ENCODE assay signal across 10 mouse cellular contexts in genomic region chr13:91696109-91696645, GRCm38 (mm10). TPM values are rescaled to one million over a fixed set of nuclear protein-coding genes. Genes with fewer than 3 reads are reported as not detected.
DNase-seq lines count a peak whose midpoint lies in the region; ATAC-seq and TF ChIP-seq lines count a peak whose summit lies in the region.
"Had no signal": no experiment of that assay in that cellular context is flagged by ENCODE, and none has a peak within 500 bp of the region (broad histone marks: within the 10 kb centered on the region; RNA-seq: fewer than 3 reads in every experiment).

No protein-coding gene starts in this region.

- TF ChIP-seq CTCF in midbrain, postnatal 0 days (IDR thresholded peaks at IDR 0.05): no peak

- 0 out of 2 replicates have a peak overlapping the region, but pooled peaks have one; percentile 11 for H3K27ac ChIP-seq in embryonic facial prominence, embryonic 13.5 days
- H3K27ac ChIP-seq in embryonic facial prominence, embryonic 10.5 days (replicated peaks): no peak overlapping the region
- no peak overlapping the region for H3K27ac ChIP-seq in liver, embryonic 13.5 days
- H3K27ac ChIP-seq in liver, embryonic 11.5 days (ENCODE audit: low read depth, low read length): no peak overlapping the region
- H3K27ac ChIP-seq in heart, embryonic 11.5 days (ENCODE audit: low read depth, low read length): no peak overlapping the region
- H3K27ac ChIP-seq in midbrain, postnatal 0 days (ENCODE audit: low read depth, low read length): no peak overlapping the region
- H3K27ac ChIP-seq: stomach, embryonic 15.5 days had no signal

- WGBS in embryonic facial prominence, embryonic 13.5 days: 65% methylated on average over 2 of the region's 2 CpGs
- WGBS in embryonic facial prominence, embryonic 10.5 days: 86% methylated on average over 2 of the region's 2 CpGs
- WGBS in liver, embryonic 13.5 days (ENCODE audit: insufficient replicate concordance): 66% methylated on average over 2 of the region's 2 CpGs
- WGBS in liver, embryonic 11.5 days: 82% methylated on average over 2 of the region's 2 CpGs
- 66% methylated on average over 2 of the region's 2 CpGs for WGBS in heart, embryonic 11.5 days (ENCODE audit: insufficient replicate concordance)
- 86% methylated on average over 2 of the region's 2 CpGs for WGBS in midbrain, postnatal 0 days

- no peaks in the 10 kb centered on the region for H3K27me3 ChIP-seq in embryonic facial prominence, embryonic 13.5 days
- H3K27me3 ChIP-seq in embryonic facial prominence, embryonic 10.5 days (replicated peaks; ENCODE audit: low read depth, poor library complexity, severe bottlenecking): no peaks in the 10 kb centered on the region
- H3K27me3 ChIP-seq in liver, embryonic 13.5 days: no peaks in the 10 kb centered on the region
- no peaks in the 10 kb centered on the region for H3K27me3 ChIP-seq in liver, embryonic 11.5 days (replicated peaks; ENCODE audit: control insufficient read depth, insufficient read depth, low read length)
- H3K27me3 ChIP-seq in heart, embryonic 11.5 days (ENCODE audit: control insufficient read depth, insufficient read depth, low read length): no peaks in the 10 kb centered on the region
- no peaks in the 10 kb centered on the region for H3K27me3 ChIP-seq in midbrain, postnatal 0 days (ENCODE audit: insufficient read depth, low read length)
- H3K27me3 ChIP-seq: stomach, embryonic 15.5 days had no signal

- H3K9me3 ChIP-seq in embryonic facial prominence, embryonic 13.5 days: no peaks in the 10 kb centered on the region
- no peaks in the 10 kb centered on the region for H3K9me3 ChIP-seq in embryonic facial prominence, embryonic 10.5 days
- H3K9me3 ChIP-seq in liver, embryonic 13.5 days (replicated peaks): no peaks in the 10 kb centered on the region
- no peaks in the 10 kb centered on the region for H3K9me3 ChIP-seq in liver, embryonic 11.5 days (ENCODE audit: control insufficient read depth, low read length)
- H3K9me3 ChIP-seq in heart, embryonic 11.5 days (replicated peaks; ENCODE audit: control insufficient read depth, low read length): no peaks in the 10 kb centered on the region
- no peaks in the 10 kb centered on the region for H3K9me3 ChIP-seq in midbrain, postnatal 0 days (ENCODE audit: low read length)
- H3K9me3 ChIP-seq: stomach, embryonic 15.5 days had no signal

- no peak overlapping the region for H3K4me3 ChIP-seq in embryonic facial prominence, embryonic 13.5 days
- H3K4me3 ChIP-seq in embryonic facial prominence, embryonic 10.5 days: no peak overlapping the region
- no peak overlapping the region for H3K4me3 ChIP-seq in liver, embryonic 13.5 days (replicated peaks)
- no peak overlapping the region for H3K4me3 ChIP-seq in liver, embryonic 11.5 days (ENCODE audit: low read depth, low read length)
- H3K4me3 ChIP-seq in heart, embryonic 11.5 days (ENCODE audit: low read depth, low read length): no peak overlapping the region
- H3K4me3 ChIP-seq in midbrain, postnatal 0 days (ENCODE audit: low read depth, low read length): no peak overlapping the region
- H3K4me3 ChIP-seq: stomach, embryonic 15.5 days had no signal

- no peak overlapping the region for H3K9ac ChIP-seq in embryonic facial prominence, embryonic 13.5 days
- H3K9ac ChIP-seq in liver, embryonic 13.5 days: no peak overlapping the region
- no peak overlapping the region for H3K9ac ChIP-seq in liver, embryonic 11.5 days (ENCODE audit: low read depth, low read length)
- H3K9ac ChIP-seq in heart, embryonic 11.5 days (ENCODE audit: low read depth, low read length): no peak overlapping the region
- no peak overlapping the region for H3K9ac ChIP-seq in midbrain, postnatal 0 days (replicated peaks; ENCODE audit: low read length, poor library complexity, severe bottlenecking)
- H3K9ac ChIP-seq: stomach, embryonic 15.5 days had no signal

- no peak for ATAC-seq in embryonic facial prominence, embryonic 13.5 days (ENCODE audit: insufficient number of reproducible peaks, insufficient read depth, low FRiP score, low TSS enrichment, low read depth)
- ATAC-seq in liver, embryonic 13.5 days (ENCODE audit: low read depth): 0 out of 2 replicates have a peak, but pooled peaks have one; percentile 31
- ATAC-seq in liver, embryonic 11.5 days (replicated peaks; ENCODE audit: low FRiP score): no peak
- 0 out of 2 replicates have a peak, but pooled peaks have one; percentile 22 for ATAC-seq in heart, embryonic 11.5 days (replicated peaks; ENCODE audit: insufficient number of reproducible peaks, low FRiP score, low TSS enrichment)
- ATAC-seq in midbrain, postnatal 0 days (ENCODE audit: low FRiP score): no peak

- no peak overlapping the region for H3K4me2 ChIP-seq in embryonic facial prominence, embryonic 13.5 days
- H3K4me2 ChIP-seq in liver, embryonic 13.5 days: no peak overlapping the region
- no peak overlapping the region for H3K4me2 ChIP-seq in liver, embryonic 11.5 days
- no peak overlapping the region for H3K4me2 ChIP-seq in heart, embryonic 11.5 days
- H3K4me2 ChIP-seq in midbrain, postnatal 0 days (ENCODE audit: low read depth, low read length, poor library complexity, severe bottlenecking): no peak overlapping the region
- H3K4me2 ChIP-seq: stomach, embryonic 15.5 days had no signal

- peaks cover 4% of the 10 kb centered on the region; the same call in 1 of the 2 replicates for H3K4me1 ChIP-seq in embryonic facial prominence, embryonic 13.5 days
- H3K4me1 ChIP-seq in embryonic facial prominence, embryonic 10.5 days: peaks cover 6% of the 10 kb centered on the region; the same call in 1 of the 2 replicates
- H3K4me1 ChIP-seq in liver, embryonic 13.5 days (replicated peaks): no peaks in the 10 kb centered on the region; the same call in 1 of the 2 replicates
- no peaks in the 10 kb centered on the region for H3K4me1 ChIP-seq in liver, embryonic 11.5 days (replicated peaks; ENCODE audit: control insufficient read depth, insufficient read depth, low read length)
- no peaks in the 10 kb centered on the region for H3K4me1 ChIP-seq in heart, embryonic 11.5 days (ENCODE audit: control insufficient read depth, insufficient read depth, low read length)
- no peaks in the 10 kb centered on the region for H3K4me1 ChIP-seq in midbrain, postnatal 0 days (ENCODE audit: insufficient read depth, low read length)
- H3K4me1 ChIP-seq: stomach, embryonic 15.5 days had no signal

- no peak for DNase-seq in embryonic facial prominence, embryonic 10.5 days (ENCODE audit: low spot score)
- no peak for DNase-seq in liver, embryonic 13.5 days
- no peak for DNase-seq in liver, embryonic 11.5 days (ENCODE audit: low spot score)
- peak; percentile 20 for DNase-seq in kidney, postnatal 14 days
- DNase-seq in midbrain, postnatal 0 days (ENCODE audit: low spot score): no peak
- DNase-seq in left cerebral cortex, adult 11 months (ENCODE audit: low spot score): no peak
- DNase-seq: right cerebral cortex, adult 18-20 months had no signal

- peaks cover 27% of the 10 kb centered on the region for H3K36me3 ChIP-seq in embryonic facial prominence, embryonic 13.5 days
- H3K36me3 ChIP-seq in embryonic facial prominence, embryonic 10.5 days (replicated peaks): peaks cover 13% of the 10 kb centered on the region
- H3K36me3 ChIP-seq in liver, embryonic 13.5 days: 0 out of 2 replicates have a peak, but pooled peaks cover 11% of the 10 kb centered on the region
- no peaks in the 10 kb centered on the region for H3K36me3 ChIP-seq in liver, embryonic 11.5 days (ENCODE audit: control insufficient read depth, insufficient read depth, low read length)
- H3K36me3 ChIP-seq in heart, embryonic 11.5 days (ENCODE audit: control insufficient read depth, insufficient read depth, low read length): no peaks in the 10 kb centered on the region
- no peaks in the 10 kb centered on the region for H3K36me3 ChIP-seq in midbrain, postnatal 0 days (ENCODE audit: insufficient read depth, low read length)
- H3K36me3 ChIP-seq: stomach, embryonic 15.5 days had no signal

RNA-seq across cellular contexts. Expression of gene Acot12, which starts 45.1 kb away (rescaled TPM):
- polyA plus RNA-seq in embryonic facial prominence, embryonic 13.5 days (2015; fragmentation: Nextera tagmentation; extraction: Ambion mirVana): 0.27 TPM in 1 of 2 replicates, not detected in the other
- not detected in 2 replicates for polyA plus RNA-seq in embryonic facial prominence, embryonic 10.5 days (2016; fragmentation: Nextera tagmentation; extraction: Ambion mirVana)
- 1.3 and 2.1 TPM in 2 replicates for polyA plus RNA-seq in liver, embryonic 13.5 days (2015; fragmentation: Nextera tagmentation; extraction: Ambion mirVana)
- polyA plus RNA-seq in liver, embryonic 11.5 days (2014; fragmentation: Nextera tagmentation; extraction: Ambion mirVana): 0.61 and 0.64 TPM in 2 replicates
- not detected in 2 replicates for polyA plus RNA-seq in heart, embryonic 11.5 days (2014; fragmentation: Nextera tagmentation; extraction: Ambion mirVana)
- 0.44 and 0.47 TPM in 2 replicates for total RNA-seq in midbrain, postnatal 0 days (2014; rRNA removed)
- 0.21 and 0.35 TPM in 2 replicates for polyA plus RNA-seq in midbrain, postnatal 0 days (2015; fragmentation: Nextera tagmentation; extraction: Ambion mirVana)

Comparison
In these comparisons a context has a peak if more than half of its experiments do, and no peak if none do; other contexts are left out.
1. ATAC-seq: peak in liver, embryonic 13.5 days (single experiment) and heart, embryonic 11.5 days (single experiment); none in embryonic facial prominence, embryonic 13.5 days (single experiment), liver, embryonic 11.5 days (single experiment) and midbrain, postnatal 0 days (single experiment).